Mouse (Mus musculus) forebrain, embryonic 11.5 days (tissue): Measurements from ENCODE around the gene Mad1l1. TPM values are rescaled to one million over a fixed set of nuclear protein-coding genes. Genes with fewer than 3 reads are reported as not detected.

ENCODE experiments used
- ATAC-seq: fragments of 200-750 bp; cut with Nextera tagmentation; replicated peaks from 2 replicates; pipeline ENCODE4 v1.8.0; 2017; ENCODE audit warnings: moderate TSS enrichment; ENCODE audit not compliant: low FRiP score
- DNase-seq: peaks from one replicate; pipeline ENCODE4 v3.0.0-alpha.2; 2017; ENCODE audit warnings: low spot score
- H3K27ac ChIP-seq: fragments of 300-500 bp; sonication (generic); 2 replicates; pipeline ENCODE4 v1.5.1; 2014; ENCODE audit warnings: low read depth, low read length
- H3K27me3 ChIP-seq: fragments of 300-500 bp; sonication (generic); 2 replicates; pipeline ENCODE4 v1.6.1; 2014; ENCODE audit warnings: mild to moderate bottlenecking, low read length, mixed read lengths; ENCODE audit not compliant: control insufficient read depth, insufficient read depth
- H3K36me3 ChIP-seq: fragments of 300-500 bp; sonication (generic); 2 replicates; pipeline ENCODE4 v1.6.1; 2014; ENCODE audit warnings: mild to moderate bottlenecking, low read length, moderate library complexity, mixed read lengths; ENCODE audit not compliant: control insufficient read depth, insufficient read depth
- H3K4me1 ChIP-seq: fragments of 300-500 bp; sonication (generic); replicated peaks from 2 replicates; pipeline ENCODE4 v1.6.1; 2014; ENCODE audit warnings: low read length, mixed read lengths; ENCODE audit not compliant: control insufficient read depth, insufficient read depth
- H3K4me2 ChIP-seq: fragments of 300-500 bp; sonication (generic); 2 replicates; pipeline ENCODE4 v1.6.1; 2014; ENCODE audit warnings: low read depth, mild to moderate bottlenecking, low read length, moderate library complexity, mixed read lengths; ENCODE audit not compliant: severe bottlenecking
- H3K4me3 ChIP-seq: fragments of 300-500 bp; sonication (generic); 2 replicates; pipeline ENCODE4 v1.5.1; 2014; ENCODE audit warnings: low read depth, low read length
- H3K9ac ChIP-seq: fragments of 300-500 bp; sonication (generic); 2 replicates; pipeline ENCODE4 v1.6.1; 2014; ENCODE audit warnings: low read length
- H3K9me3 ChIP-seq: fragments of 300-500 bp; sonication (generic); 2 replicates; pipeline ENCODE4 v1.6.1; 2016; ENCODE audit warnings: low read length, mixed read lengths; ENCODE audit not compliant: control insufficient read depth
- WGBS: fragments of 180-500 bp; shearing (Covaris S2); extraction: QIAGEN DNeasy Blood & Tissue Kit; methylation state at CpG from one replicate; pipeline ENCODE4 v1.1.7; 2014; 5-methylcytosine and 5-hydroxymethylcytosine counted together
- polyA plus RNA-seq: library from polyadenylated mRNA; unstranded; fragments of >200 nt; fragmentation: Nextera tagmentation; extraction: Ambion mirVana; gene quantifications from 2 replicates; pipeline ENCODE4 v1.2.1, GENCODE M21; 2014

Gene Mad1l1
- polyA plus RNA-seq, 1 experiment from 2014 or later, result 52.7 TPM

- no peaks in the 10 kb centered on the region for H3K27me3 ChIP-seq
- DNase-seq (no peak), ATAC-seq (no peak)
- no peak overlapping the region for H3K27ac ChIP-seq
- H3K4me3 ChIP-seq, result no peak overlapping the region
- H3K9ac ChIP-seq, result no peak overlapping the region
- no peak overlapping the region for H3K4me2 ChIP-seq
- 83% methylated on average over 3 of the region's 3 CpGs for WGBS
- no peaks in the 10 kb centered on the region for H3K9me3 ChIP-seq
- H3K36me3 ChIP-seq, result no peaks in the 10 kb centered on the region
- H3K4me1 ChIP-seq, result no peaks in the 10 kb centered on the region
Measured at GRCm38 (mm10) chr5:140053626-140054025, 267.7 kb downstream of the Mad1l1 start.

GRCm38 (mm10) chr5:140052405-140052804 lies 268.9 kb downstream of the Mad1l1 start:
- Histone ChIP-seq H3K9ac (no peak overlapping the region), H3K36me3 (no peaks in the 10 kb centered on the region), H3K4me1 (no peaks in the 10 kb centered on the region), H3K4me2 (no peak overlapping the region), H3K9me3 (no peaks in the 10 kb centered on the region), H3K27ac (no peak overlapping the region), H3K27me3 (no peaks in the 10 kb centered on the region), H3K4me3 (no peak overlapping the region)
- no peak for DNase-seq
- 95% methylated on average over 3 of the region's 3 CpGs for WGBS
- no peak for ATAC-seq

DNA sequence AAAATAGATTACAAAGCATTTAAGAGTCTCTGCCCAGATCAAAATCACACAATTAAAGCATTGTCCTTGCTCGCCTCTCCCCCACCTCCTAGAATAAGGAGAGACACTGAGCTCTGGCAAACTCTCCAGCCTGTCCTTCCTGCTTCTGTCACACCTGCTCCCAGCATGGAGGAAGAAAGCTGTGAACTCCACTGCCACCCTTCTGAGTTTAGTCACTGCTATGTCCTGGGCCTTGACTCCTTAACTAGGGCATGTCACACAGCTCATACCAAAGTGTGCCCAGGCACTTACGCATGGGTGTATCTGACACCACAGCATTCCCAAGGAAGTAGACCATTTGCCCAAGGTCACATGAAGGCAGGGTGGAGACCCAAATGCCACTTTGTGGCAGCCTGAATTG lies 275.9 kb downstream of the Mad1l1 start:
- H3K27ac ChIP-seq, result no peak overlapping the region
- 75% methylated on average over 2 of the region's 2 CpGs for WGBS
- no peak overlapping the region for H3K9ac ChIP-seq
- no peaks in the 10 kb centered on the region for H3K4me1 ChIP-seq
- H3K27me3 ChIP-seq, result no peaks in the 10 kb centered on the region
- H3K36me3 ChIP-seq, result no peaks in the 10 kb centered on the region
- no peak overlapping the region for H3K4me3 ChIP-seq
- no peak for ATAC-seq
- H3K9me3 ChIP-seq, result no peaks in the 10 kb centered on the region
- no peak for DNase-seq
- no peak overlapping the region for H3K4me2 ChIP-seq

- Histone ChIP-seq H3K4me1 (no peaks in the 10 kb centered on the region), H3K9ac (no peak overlapping the region), H3K9me3 (no peaks in the 10 kb centered on the region), H3K36me3 (no peaks in the 10 kb centered on the region), H3K27ac (no peak overlapping the region), H3K4me2 (no peak overlapping the region), H3K4me3 (no peak overlapping the region), H3K27me3 (no peaks in the 10 kb centered on the region)
- no peak for ATAC-seq
- 63% methylated on average over 1 of the region's 1 CpGs for WGBS
- no peak for DNase-seq
Measured at GRCm38 (mm10) chr5:140043002-140043401, 278.4 kb downstream of the Mad1l1 start.

GRCm38 (mm10) chr5:140042002-140042611 lies 279.2 kb downstream of the Mad1l1 start:
- Histone ChIP-seq H3K9ac (no peak overlapping the region), H3K27ac (no peak overlapping the region), H3K4me3 (no peak overlapping the region), H3K36me3 (no peaks in the 10 kb centered on the region), H3K4me1 (no peaks in the 10 kb centered on the region), H3K27me3 (no peaks in the 10 kb centered on the region), H3K4me2 (no peak overlapping the region), H3K9me3 (no peaks in the 10 kb centered on the region)
- no peak for DNase-seq
- WGBS, result 82% methylated on average over 3 of the region's 3 CpGs
- no peak for ATAC-seq

DNA sequence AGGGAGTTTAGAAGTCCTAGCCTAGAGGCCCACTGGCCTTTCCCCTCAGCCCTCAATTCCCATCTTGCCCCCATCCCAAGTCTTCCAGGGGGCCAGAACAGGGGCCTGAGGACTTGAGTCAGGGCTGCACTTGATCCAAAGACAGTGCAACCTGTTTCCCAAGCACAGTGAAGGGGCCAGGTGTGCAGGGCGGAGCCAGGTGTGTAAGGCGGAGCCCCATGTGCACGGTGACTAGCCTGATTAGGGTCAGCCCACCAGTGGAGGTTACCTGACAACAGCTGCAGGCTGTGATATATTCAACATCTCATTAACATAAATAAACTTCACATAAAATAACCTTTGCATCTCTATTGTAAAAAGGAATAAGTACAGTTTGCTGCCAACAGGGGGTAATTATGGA lies 280.3 kb downstream of the Mad1l1 start:
- Histone ChIP-seq H3K4me3 (no peak overlapping the region), H3K27me3 (no peaks in the 10 kb centered on the region), H3K4me1 (no peaks in the 10 kb centered on the region), H3K4me2 (no peak overlapping the region), H3K27ac (no peak overlapping the region), H3K36me3 (no peaks in the 10 kb centered on the region), H3K9me3 (no peaks in the 10 kb centered on the region), H3K9ac (no peak overlapping the region)
- WGBS, result 91% methylated on average over 3 of the region's 3 CpGs
- ATAC-seq, result no peak
- DNase-seq, result no peak

DNA sequence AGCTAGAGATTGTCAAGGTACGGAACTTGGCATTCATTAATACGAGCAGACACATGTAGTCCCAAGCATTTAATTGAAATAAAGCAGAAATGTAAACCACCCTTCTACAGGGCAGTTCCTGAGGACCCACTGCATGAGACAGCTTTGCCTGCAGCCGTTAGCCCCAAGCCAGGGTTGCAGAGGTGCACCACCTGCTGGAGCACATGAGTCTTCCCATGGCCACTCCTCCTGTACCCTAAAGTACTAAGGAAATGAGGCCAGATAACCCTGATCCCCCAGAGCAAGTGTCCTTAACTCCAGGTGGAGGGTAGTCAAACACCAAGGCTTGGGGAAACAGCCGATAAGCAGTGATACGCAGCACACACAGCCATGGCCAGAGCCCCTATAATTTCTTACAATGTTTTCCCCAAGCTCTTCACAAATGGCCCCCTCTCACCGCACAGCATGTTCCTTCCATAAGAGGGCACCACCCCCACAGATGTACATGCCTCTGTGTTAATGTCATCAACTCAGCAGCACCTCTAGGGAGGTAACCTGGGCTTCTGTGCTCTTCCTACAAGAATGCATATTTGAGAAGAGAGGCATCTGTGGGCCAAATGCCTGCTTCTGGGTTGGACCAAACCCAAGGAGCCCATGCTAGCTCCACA lies 283.6 kb downstream of the Mad1l1 start:
- no peak for DNase-seq

GRCm38 (mm10) chr5:140035641-140036040 lies 285.7 kb downstream of the Mad1l1 start:
- Histone ChIP-seq H3K9ac (no peak overlapping the region), H3K27ac (no peak overlapping the region), H3K36me3 (no peaks in the 10 kb centered on the region), H3K4me2 (no peak overlapping the region), H3K9me3 (no peaks in the 10 kb centered on the region), H3K4me1 (no peaks in the 10 kb centered on the region), H3K27me3 (no peaks in the 10 kb centered on the region), H3K4me3 (no peak overlapping the region)
- ATAC-seq (no peak), DNase-seq (no peak)
- 83% methylated on average over 3 of the region's 3 CpGs for WGBS

More for the DNA sequence above, 283.6 kb downstream of the Mad1l1 start:
- Histone ChIP-seq H3K9me3 (no peaks in the 10 kb centered on the region), H3K27me3 (no peaks in the 10 kb centered on the region), H3K4me1 (no peaks in the 10 kb centered on the region), H3K4me3 (no peak overlapping the region), H3K27ac (no peak overlapping the region), H3K4me2 (no peak overlapping the region), H3K9ac (no peak overlapping the region), H3K36me3 (no peaks in the 10 kb centered on the region)
- ATAC-seq, result no peak
- WGBS, result 85% methylated on average over 6 of the region's 6 CpGs

DNA sequence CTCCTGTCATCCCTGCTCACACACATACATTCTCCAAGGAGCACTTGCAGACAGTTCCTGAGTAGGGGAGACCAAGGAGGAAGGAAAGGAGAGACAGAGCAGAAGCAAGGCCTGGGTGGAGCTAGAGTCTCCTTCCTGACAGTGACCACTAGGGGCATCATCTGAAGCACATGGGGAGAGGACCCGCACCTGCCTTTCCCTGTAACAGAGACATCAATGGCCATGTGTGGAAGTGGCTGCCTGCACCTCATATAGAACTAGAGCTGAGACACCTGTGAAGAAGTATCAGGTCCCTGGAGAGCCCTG lies 286.4 kb downstream of the Mad1l1 start:
- Histone ChIP-seq H3K4me2 (no peak overlapping the region), H3K27ac (no peak overlapping the region), H3K4me3 (no peak overlapping the region), H3K9ac (no peak overlapping the region), H3K9me3 (no peaks in the 10 kb centered on the region), H3K36me3 (no peaks in the 10 kb centered on the region), H3K4me1 (no peaks in the 10 kb centered on the region), H3K27me3 (no peaks in the 10 kb centered on the region)
- DNase-seq (no peak), ATAC-seq (no peak)
- 55% methylated on average over 1 of the region's 1 CpGs for WGBS
